8 mouse cellular contexts compared by ENCODE assay signal in the genomic region with DNA sequence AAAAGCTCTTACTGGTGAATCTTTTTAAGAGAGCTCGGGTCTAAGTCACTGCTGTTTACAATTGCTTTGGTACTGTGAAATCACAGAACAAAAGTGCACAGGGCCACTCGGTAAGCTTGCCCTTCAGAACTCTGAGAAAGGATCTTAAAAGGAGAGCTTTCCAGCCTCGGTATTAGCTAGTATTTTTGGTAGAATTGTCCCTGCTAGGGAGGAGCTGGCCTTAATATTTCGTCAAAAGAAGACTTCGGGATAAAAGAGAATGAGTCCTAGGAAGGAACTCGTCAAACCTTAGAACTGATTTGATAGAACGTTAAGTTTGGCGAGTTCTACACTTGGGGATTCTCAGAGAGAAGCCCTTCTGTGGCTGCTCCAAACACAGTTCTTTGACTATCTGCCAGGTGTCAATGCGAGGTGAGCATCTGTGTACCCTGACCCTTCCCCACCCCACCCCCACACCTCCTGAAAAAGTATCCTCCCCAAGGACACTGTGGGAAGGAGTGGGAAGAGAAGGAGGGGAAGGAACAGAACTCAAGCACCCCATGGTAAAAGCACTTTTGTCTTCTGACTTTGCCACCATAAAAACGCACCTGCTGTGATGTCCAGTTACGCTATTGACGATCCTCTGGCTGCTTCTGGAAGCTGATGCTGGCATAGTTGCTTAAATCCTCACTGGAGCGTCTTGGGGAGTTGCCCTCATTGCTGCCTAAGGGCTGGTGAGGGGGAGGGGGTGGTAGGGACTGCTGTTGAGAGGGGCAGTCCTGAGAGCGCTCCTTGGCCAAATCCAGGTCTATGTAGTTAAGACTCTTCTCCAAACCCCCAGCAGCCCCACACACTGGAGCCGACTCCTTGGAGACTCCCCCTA. TPM values are rescaled to one million over a fixed set of nuclear protein-coding genes. Genes with fewer than 3 reads are reported as not detected.
A peak's percentile ranks its signal among the peaks of the same experiment; 100 is the strongest.
DNase-seq lines count a peak whose midpoint lies in the region; ATAC-seq and TF ChIP-seq lines count a peak whose summit lies in the region.

No protein-coding gene starts in this region.

- TF ChIP-seq CTCF in E14TG2a.4 (conservative IDR thresholded peaks at IDR 0.05; ENCODE audit: low read length): no peak
- no peak for TF ChIP-seq CTCF in hindbrain, postnatal 0 days (IDR thresholded peaks at IDR 0.05; ENCODE audit: low read depth)

- H3K4me3 ChIP-seq in E14TG2a.4 (replicated peaks; ENCODE audit: low read length): peak overlapping the region; percentile 39; the same call in 1 of the 2 replicates
- H3K4me3 ChIP-seq in forebrain, embryonic 14.5 days (ENCODE audit: low read depth, low read length): peak overlapping the region; percentile 74
- H3K4me3 ChIP-seq in hindbrain, postnatal 0 days (ENCODE audit: low read length): peak overlapping the region; percentile 84
- H3K4me3 ChIP-seq in midbrain, embryonic 15.5 days: peak overlapping the region; percentile 41

- no peak for ATAC-seq in forebrain, embryonic 14.5 days
- ATAC-seq in hindbrain, postnatal 0 days: no peak
- no peak for ATAC-seq in midbrain, embryonic 15.5 days (replicated peaks)

- H3K27me3 ChIP-seq in E14TG2a.4 (ENCODE audit: insufficient read depth, low read length): peaks cover 58% of the 10 kb centered on the region
- no peaks in the 10 kb centered on the region for H3K27me3 ChIP-seq in forebrain, embryonic 14.5 days (replicated peaks; ENCODE audit: control insufficient read depth, insufficient read depth, low read length)
- no peaks in the 10 kb centered on the region for H3K27me3 ChIP-seq in hindbrain, postnatal 0 days (ENCODE audit: insufficient read depth, low read length)
- H3K27me3 ChIP-seq in midbrain, embryonic 15.5 days (replicated peaks): no peaks in the 10 kb centered on the region

- H3K9me3 ChIP-seq in E14TG2a.4 (ENCODE audit: low read length): no peaks in the 10 kb centered on the region
- no peaks in the 10 kb centered on the region for H3K9me3 ChIP-seq in forebrain, embryonic 14.5 days (replicated peaks; ENCODE audit: control insufficient read depth, low read length)
- H3K9me3 ChIP-seq in hindbrain, postnatal 0 days (ENCODE audit: low read length): no peaks in the 10 kb centered on the region
- no peaks in the 10 kb centered on the region for H3K9me3 ChIP-seq in midbrain, embryonic 15.5 days

- H3K9ac ChIP-seq in forebrain, embryonic 14.5 days (ENCODE audit: low read length): peak overlapping the region; percentile 67
- peak overlapping the region; percentile 52 for H3K9ac ChIP-seq in hindbrain, postnatal 0 days (replicated peaks; ENCODE audit: low read length)
- H3K9ac ChIP-seq in midbrain, embryonic 15.5 days: peak overlapping the region; percentile 26

- H3K4me1 ChIP-seq in E14TG2a.4 (replicated peaks; ENCODE audit: low read depth, low read length): peaks cover 43% of the 10 kb centered on the region
- peaks cover 33% of the 10 kb centered on the region for H3K4me1 ChIP-seq in forebrain, embryonic 14.5 days (ENCODE audit: control insufficient read depth, insufficient read depth, low read length)
- H3K4me1 ChIP-seq in hindbrain, postnatal 0 days (ENCODE audit: insufficient read depth, low read length): peaks cover 31% of the 10 kb centered on the region
- peaks cover 66% of the 10 kb centered on the region for H3K4me1 ChIP-seq in midbrain, embryonic 15.5 days

- no peaks in the 10 kb centered on the region for H3K36me3 ChIP-seq in E14TG2a.4 (ENCODE audit: insufficient read depth, low read length)
- H3K36me3 ChIP-seq in forebrain, embryonic 14.5 days (ENCODE audit: control insufficient read depth, insufficient read depth, low read length): peaks cover 7% of the 10 kb centered on the region; the same call in 1 of the 2 replicates
- H3K36me3 ChIP-seq in hindbrain, postnatal 0 days (ENCODE audit: insufficient read depth, low read length): no peaks in the 10 kb centered on the region
- H3K36me3 ChIP-seq in midbrain, embryonic 15.5 days (replicated peaks): no peaks in the 10 kb centered on the region

- H3K4me2 ChIP-seq in forebrain, embryonic 14.5 days (ENCODE audit: low read length): peak overlapping the region; percentile 88
- peak overlapping the region; percentile 77 for H3K4me2 ChIP-seq in hindbrain, postnatal 0 days (ENCODE audit: low read depth, low read length)
- H3K4me2 ChIP-seq in midbrain, embryonic 15.5 days: peak overlapping the region; percentile 77

- WGBS in forebrain, embryonic 14.5 days: 11% methylated on average over 15 of the region's 15 CpGs
- WGBS in hindbrain, postnatal 0 days: 9% methylated on average over 15 of the region's 15 CpGs
- WGBS in midbrain, embryonic 15.5 days: 13% methylated on average over 15 of the region's 15 CpGs

- DNase-seq in cerebellum, adult 9-11 months: peak; percentile 39
- no peak for DNase-seq in cerebellum, adult 8-10 months
- no peak for DNase-seq in forebrain, embryonic 14.5 days (ENCODE audit: low spot score)
- DNase-seq in hindbrain, postnatal 0 days (ENCODE audit: low spot score): peak; percentile 50
- DNase-seq in spleen, adult 12 weeks (ENCODE audit: low spot score): no peak
- DNase-seq in layer of hippocampus, postnatal 25 days (ENCODE audit: extremely low spot score in 1 of 2, low spot score in 1 of 2): no peak

- peak overlapping the region; percentile 58 for H3K27ac ChIP-seq in forebrain, embryonic 14.5 days (ENCODE audit: low read depth, low read length)
- peak overlapping the region; percentile 41 for H3K27ac ChIP-seq in hindbrain, postnatal 0 days
- 0 out of 2 replicates have a peak overlapping the region, but pooled peaks have one; percentile 19 for H3K27ac ChIP-seq in midbrain, embryonic 15.5 days

RNA-seq across cellular contexts. Expression of a gene that starts 4.8 kb away (rescaled TPM):
- 6.3 and 7.7 TPM in 2 replicates for polyA plus RNA-seq in forebrain, embryonic 14.5 days (2014; fragmentation: Nextera tagmentation; extraction: Ambion mirVana)
- 66.7 and 67.2 TPM in 2 replicates for total RNA-seq in hindbrain, postnatal 0 days (2014; rRNA removed)
- 5.9 and 6.3 TPM in 2 replicates for polyA plus RNA-seq in hindbrain, postnatal 0 days (2015; fragmentation: Nextera tagmentation; extraction: Ambion mirVana)
- 7.5 and 8.2 TPM in 2 replicates for polyA plus RNA-seq in midbrain, embryonic 15.5 days (2015; fragmentation: Nextera tagmentation; extraction: Ambion mirVana)
- total RNA-seq in layer of hippocampus, postnatal 25 days (2021): 10 to 100 TPM; 18.8 to 21.7 TPM

RNA-seq across cellular contexts. Expression of a gene that starts 29.8 kb away (rescaled TPM):
- polyA plus RNA-seq in forebrain, embryonic 14.5 days (2014; fragmentation: Nextera tagmentation; extraction: Ambion mirVana): 4.0 and 4.2 TPM in 2 replicates
- total RNA-seq in hindbrain, postnatal 0 days (2014; rRNA removed): 3.8 and 5.1 TPM in 2 replicates
- 2.7 and 3.2 TPM in 2 replicates for polyA plus RNA-seq in hindbrain, postnatal 0 days (2015; fragmentation: Nextera tagmentation; extraction: Ambion mirVana)
- polyA plus RNA-seq in midbrain, embryonic 15.5 days (2015; fragmentation: Nextera tagmentation; extraction: Ambion mirVana): 3.2 and 4.2 TPM in 2 replicates
- 1 to 10 TPM; 6.7 to 7.6 TPM for total RNA-seq in layer of hippocampus, postnatal 25 days (2021)

RNA-seq across cellular contexts. Expression of a gene that starts 53.5 kb away (rescaled TPM):
- polyA plus RNA-seq in forebrain, embryonic 14.5 days (2014; fragmentation: Nextera tagmentation; extraction: Ambion mirVana): 27.9 and 28.5 TPM in 2 replicates
- not detected in 2 replicates for total RNA-seq in hindbrain, postnatal 0 days (2014; rRNA removed)
- 17.5 and 17.7 TPM in 2 replicates for polyA plus RNA-seq in hindbrain, postnatal 0 days (2015; fragmentation: Nextera tagmentation; extraction: Ambion mirVana)
- 22.1 and 26.4 TPM in 2 replicates for polyA plus RNA-seq in midbrain, embryonic 15.5 days (2015; fragmentation: Nextera tagmentation; extraction: Ambion mirVana)
- not detected for total RNA-seq in layer of hippocampus, postnatal 25 days (2021)

Comparison
In these comparisons a context has a peak if more than half of its experiments do, and no peak if none do; other contexts are left out.
1. DNase-seq: peak in cerebellum, adult 9-11 months (single experiment) and hindbrain, postnatal 0 days (single experiment); none in cerebellum, adult 8-10 months (single experiment), forebrain, embryonic 14.5 days (single experiment), spleen, adult 12 weeks (single experiment) and layer of hippocampus, postnatal 25 days (0 of 2).
2. Peak in every context shown above with its lines, with median percentiles within 50 percentile points of each other: H3K4me3 ChIP-seq, H3K27ac ChIP-seq, H3K4me2 ChIP-seq and H3K9ac ChIP-seq.